Mouse (Mus musculus): ENCODE measurements around the gene Zfp13. TPM values are rescaled to one million over a fixed set of nuclear protein-coding genes. Genes with fewer than 3 reads are reported as not detected.

The Zfp13 gene
- total and polyA plus RNA-seq, 2 experiments from 2014 or later = 23.3 to 48.2 TPM

DNA sequence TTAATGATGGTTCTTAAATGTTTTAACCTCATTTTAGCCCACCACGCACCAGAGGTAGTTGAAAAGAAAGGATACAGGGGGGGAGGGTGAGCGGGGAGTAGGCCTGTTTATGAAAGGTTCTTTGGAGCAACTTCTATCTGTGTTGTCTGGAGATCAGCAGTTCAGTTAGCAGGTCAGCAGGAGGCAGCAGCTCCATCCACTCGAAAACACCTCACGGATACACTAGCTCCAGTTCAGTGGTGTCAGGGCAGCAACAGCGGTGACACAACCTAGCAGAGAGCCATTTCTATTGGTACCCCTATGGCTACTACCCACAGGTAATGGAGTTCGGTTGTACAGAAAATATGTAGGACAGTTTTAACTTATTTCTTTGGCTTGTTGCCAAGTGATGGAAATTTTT lies 29.3 kb downstream of the Zfp13 start:
- H3K9me3 ChIP-seq (ENCODE audit: low read length) = no peaks in the 10 kb centered on the region
- no peaks in the 10 kb centered on the region for H3K27me3 ChIP-seq (ENCODE audit: insufficient read depth, low read length)
- ATAC-seq (ENCODE audit: low FRiP score) = peak; percentile 41; the same call in 1 of the 2 replicates
- TF ChIP-seq CTCF (IDR thresholded peaks at IDR 0.05) = peak; percentile 67
- WGBS = 41% methylated on average over 6 of the region's 6 CpGs
- H3K4me3 ChIP-seq (ENCODE audit: low read depth, low read length) = no peak overlapping the region
- DNase-seq (ENCODE audit: low spot score) = peak; percentile 58
- H3K4me1 ChIP-seq (ENCODE audit: insufficient read depth, low read length) = no peaks in the 10 kb centered on the region
- H3K9ac ChIP-seq (replicated peaks; ENCODE audit: low read length, poor library complexity, severe bottlenecking) = no peak overlapping the region
- H3K4me2 ChIP-seq (ENCODE audit: low read depth, low read length, poor library complexity, severe bottlenecking) = no peak overlapping the region
- H3K36me3 ChIP-seq (ENCODE audit: insufficient read depth, low read length) = peaks cover 10% of the 10 kb centered on the region; the same call in 1 of the 2 replicates
- H3K27ac ChIP-seq (ENCODE audit: low read depth, low read length) = no peak overlapping the region

DNA sequence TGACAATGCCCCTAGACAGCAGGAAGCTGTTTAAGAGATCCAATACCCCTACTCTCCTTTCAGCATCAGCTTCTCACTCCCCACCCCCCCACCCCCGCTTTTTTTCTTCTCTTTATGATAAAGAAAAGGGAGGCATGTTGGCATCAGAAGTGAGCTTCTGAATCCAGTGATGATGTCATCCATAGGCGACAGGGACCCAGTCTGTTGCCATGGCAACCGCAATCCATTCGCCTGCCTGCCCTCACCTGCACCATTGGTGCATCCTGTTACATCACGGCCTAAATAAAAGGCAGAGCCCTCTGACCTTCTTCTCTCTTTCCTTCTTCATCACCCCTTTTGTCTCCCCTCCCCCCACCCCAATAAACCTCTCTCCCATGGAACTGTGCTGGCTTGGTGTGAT lies 30.9 kb downstream of the Zfp13 start:
- Histone ChIP-seq H3K4me1 (ENCODE audit: insufficient read depth, low read length) (no peaks in the 10 kb centered on the region), H3K27me3 (ENCODE audit: insufficient read depth, low read length) (no peaks in the 10 kb centered on the region), H3K9ac (replicated peaks; ENCODE audit: low read length, poor library complexity, severe bottlenecking) (no peak overlapping the region), H3K4me2 (ENCODE audit: low read depth, low read length, poor library complexity, severe bottlenecking) (no peak overlapping the region), H3K36me3 (ENCODE audit: insufficient read depth, low read length) (no peaks in the 10 kb centered on the region), H3K4me3 (ENCODE audit: low read depth, low read length) (no peak overlapping the region), H3K9me3 (ENCODE audit: low read length) (no peaks in the 10 kb centered on the region), H3K27ac (ENCODE audit: low read depth, low read length) (no peak overlapping the region)
- 25% methylated on average over 5 of the region's 5 CpGs for WGBS
- DNase-seq (ENCODE audit: low spot score) (peak; percentile 59), ATAC-seq (ENCODE audit: low FRiP score) (no peak)
- no peak for TF ChIP-seq CTCF (IDR thresholded peaks at IDR 0.05)

DNA sequence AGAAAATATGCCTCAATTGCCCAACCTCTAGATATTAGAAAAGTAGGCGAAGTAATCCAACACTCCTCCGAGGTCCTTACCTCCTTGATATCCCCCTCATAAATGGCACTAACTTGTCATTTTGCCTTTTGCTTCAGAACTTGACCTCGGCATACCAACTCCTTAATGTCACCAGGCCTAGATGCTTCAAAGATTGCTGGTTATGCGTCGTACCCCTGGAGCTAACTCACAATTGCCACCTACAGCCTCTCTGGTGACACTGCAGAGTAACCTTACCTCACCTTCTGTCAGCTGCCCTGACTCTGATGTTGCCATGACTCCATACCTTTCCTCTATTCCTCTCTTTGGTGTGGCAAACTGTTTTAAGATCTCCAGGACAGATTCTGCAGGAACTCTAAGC lies 32.5 kb downstream of the Zfp13 start:
- no peak overlapping the region for H3K4me2 ChIP-seq (ENCODE audit: low read depth, low read length, poor library complexity, severe bottlenecking)
- no peaks in the 10 kb centered on the region for H3K36me3 ChIP-seq (ENCODE audit: insufficient read depth, low read length)
- H3K9ac ChIP-seq (replicated peaks; ENCODE audit: low read length, poor library complexity, severe bottlenecking) = no peak overlapping the region
- no peak for DNase-seq (ENCODE audit: low spot score)
- H3K27me3 ChIP-seq (ENCODE audit: insufficient read depth, low read length) = no peaks in the 10 kb centered on the region
- peak; percentile 25; the same call in 1 of the 2 replicates for TF ChIP-seq CTCF (IDR thresholded peaks at IDR 0.05)
- WGBS = 64% methylated on average over 5 of the region's 5 CpGs
- H3K4me1 ChIP-seq (ENCODE audit: insufficient read depth, low read length) = no peaks in the 10 kb centered on the region
- H3K27ac ChIP-seq (ENCODE audit: low read depth, low read length) = no peak overlapping the region
- H3K4me3 ChIP-seq (ENCODE audit: low read depth, low read length) = no peak overlapping the region
- no peak for ATAC-seq (ENCODE audit: low FRiP score)
- H3K9me3 ChIP-seq (ENCODE audit: low read length) = no peaks in the 10 kb centered on the region

DNA sequence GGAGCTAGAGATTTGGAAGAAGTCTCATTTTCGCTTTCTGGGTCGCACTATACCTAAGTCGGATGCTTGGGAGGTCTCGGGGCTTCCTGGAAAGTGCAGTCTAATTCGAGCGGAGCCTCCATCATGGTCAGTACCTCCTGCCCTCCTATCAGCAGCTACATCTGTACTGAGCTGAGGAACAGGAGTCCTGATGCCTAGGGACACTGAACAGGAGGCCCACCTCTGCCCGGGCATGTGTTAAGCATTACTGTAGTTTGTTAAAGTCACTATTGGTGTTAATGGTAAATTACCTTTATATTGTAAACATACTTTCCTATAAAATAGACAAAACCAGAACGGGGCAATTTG lies 34.9 kb downstream of the Zfp13 start:
- no peaks in the 10 kb centered on the region for H3K27me3 ChIP-seq (ENCODE audit: insufficient read depth, low read length)
- peak; percentile 77 for ATAC-seq (ENCODE audit: low FRiP score)
- 3% methylated on average over 8 of the region's 8 CpGs for WGBS
- H3K9me3 ChIP-seq (ENCODE audit: low read length) = no peaks in the 10 kb centered on the region
- no peak for TF ChIP-seq CTCF (IDR thresholded peaks at IDR 0.05)
- peak overlapping the region; percentile 61 for H3K4me2 ChIP-seq (ENCODE audit: low read depth, low read length, poor library complexity, severe bottlenecking)
- peak overlapping the region; percentile 67 for H3K4me3 ChIP-seq (ENCODE audit: low read depth, low read length)
- peaks cover 8% of the 10 kb centered on the region; the same call in 1 of the 2 replicates for H3K36me3 ChIP-seq (ENCODE audit: insufficient read depth, low read length)
- H3K27ac ChIP-seq (ENCODE audit: low read depth, low read length) = peak overlapping the region; percentile 97
- no peaks in the 10 kb centered on the region for H3K4me1 ChIP-seq (ENCODE audit: insufficient read depth, low read length)
- no peak for DNase-seq (ENCODE audit: low spot score)
- peak overlapping the region; percentile 77 for H3K9ac ChIP-seq (replicated peaks; ENCODE audit: low read length, poor library complexity, severe bottlenecking)

DNA sequence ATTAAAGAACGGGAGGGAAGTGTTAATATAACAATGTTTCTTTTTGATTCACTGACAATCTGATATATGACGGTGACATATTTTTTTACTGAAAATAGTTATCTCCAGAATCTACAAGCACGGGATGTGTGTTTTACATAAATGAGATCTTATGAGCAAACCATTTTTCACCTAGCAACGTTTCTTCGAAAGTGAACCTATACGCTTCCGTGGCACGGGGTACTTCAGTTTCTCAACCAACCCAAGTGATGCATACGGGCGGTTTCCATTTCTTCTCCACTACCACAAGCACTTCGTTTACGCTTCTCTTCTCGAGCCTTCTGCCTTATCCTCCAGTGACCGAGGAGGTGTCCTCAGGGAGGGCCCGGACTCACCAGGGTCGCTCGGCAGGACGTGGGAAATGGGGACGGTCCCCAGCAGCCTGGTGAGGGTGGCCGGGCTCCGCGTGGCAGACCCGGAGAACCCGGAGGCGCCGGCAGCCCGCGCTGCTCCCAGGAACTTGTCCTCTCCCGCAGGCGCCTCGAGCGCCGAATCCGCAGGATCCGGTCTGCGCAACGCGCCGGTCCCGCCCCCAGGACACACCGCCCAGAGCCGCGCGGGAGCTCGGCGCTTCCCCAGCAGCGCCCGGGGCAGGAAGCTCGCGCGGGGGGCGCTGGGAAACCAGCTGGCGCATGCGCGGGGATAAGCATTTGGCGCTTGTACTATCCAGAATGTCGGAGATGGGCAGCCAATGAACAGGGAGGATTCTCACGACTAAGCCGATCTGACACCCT lies 35.5 kb downstream of the Zfp13 start, which contains the start of gene Zfp213:
Gene Zfp213, minus strand, starts transcription at position 644 of the 773 bp plus-strand sequence.
- TF ChIP-seq CTCF (IDR thresholded peaks at IDR 0.05) = no peak
- Histone ChIP-seq H3K27me3 (ENCODE audit: insufficient read depth, low read length) (no peaks in the 10 kb centered on the region), H3K36me3 (ENCODE audit: insufficient read depth, low read length) (peaks cover 14% of the 10 kb centered on the region), H3K9ac (replicated peaks; ENCODE audit: low read length, poor library complexity, severe bottlenecking) (peak within 1 kb of the TSS; percentile 77), H3K27ac (ENCODE audit: low read depth, low read length) (peak within 1 kb of the TSS; percentile 97), H3K9me3 (ENCODE audit: low read length) (no peaks in the 10 kb centered on the region), H3K4me1 (ENCODE audit: insufficient read depth, low read length) (no peaks in the 10 kb centered on the region), H3K4me3 (ENCODE audit: low read depth, low read length) (peak within 1 kb of the TSS; percentile 67), H3K4me2 (ENCODE audit: low read depth, low read length, poor library complexity, severe bottlenecking) (peak within 1 kb of the TSS; percentile 61)
- ATAC-seq (ENCODE audit: low FRiP score) (peak; percentile 93), DNase-seq (ENCODE audit: low spot score) (peak; percentile 98)
- under 1% methylated on average over 59 of the region's 59 CpGs for WGBS

DNA sequence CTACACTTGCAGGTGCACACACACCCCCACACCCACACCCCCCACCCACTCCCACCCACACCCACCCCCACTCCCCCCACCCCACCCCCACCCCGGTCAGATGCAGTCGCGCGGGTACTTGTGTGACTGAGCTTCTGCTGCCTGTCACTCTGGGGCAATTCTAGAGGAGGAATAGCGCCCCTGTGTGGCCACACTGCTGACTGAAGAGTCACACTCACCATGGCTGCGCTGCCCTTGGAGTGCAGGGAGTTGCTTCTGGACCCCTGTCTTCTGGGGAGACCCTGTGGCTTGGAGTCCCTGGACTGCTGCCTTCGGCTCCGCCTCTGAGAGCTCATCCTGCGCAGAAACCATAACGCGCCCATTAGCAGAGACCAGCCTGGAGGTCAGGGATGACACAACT lies 39.5 kb downstream of the Zfp13 start:
- H3K27me3 ChIP-seq (ENCODE audit: insufficient read depth, low read length) = no peaks in the 10 kb centered on the region

More for the DNA sequence above, 39.5 kb downstream of the Zfp13 start:
- Histone ChIP-seq H3K4me1 (ENCODE audit: insufficient read depth, low read length) (no peaks in the 10 kb centered on the region), H3K9ac (replicated peaks; ENCODE audit: low read length, poor library complexity, severe bottlenecking) (no peak overlapping the region), H3K4me3 (ENCODE audit: low read depth, low read length) (no peak overlapping the region), H3K4me2 (ENCODE audit: low read depth, low read length, poor library complexity, severe bottlenecking) (no peak overlapping the region), H3K36me3 (ENCODE audit: insufficient read depth, low read length) (peaks cover 38% of the 10 kb centered on the region), H3K27ac (ENCODE audit: low read depth, low read length) (no peak overlapping the region), H3K9me3 (ENCODE audit: low read length) (no peaks in the 10 kb centered on the region)
- DNase-seq (ENCODE audit: low spot score) (no peak), ATAC-seq (ENCODE audit: low FRiP score) (no peak)
- WGBS = 48% methylated on average over 11 of the region's 11 CpGs
- peak; percentile 41 for TF ChIP-seq CTCF (IDR thresholded peaks at IDR 0.05)
